Mouse (Mus musculus) lung, postnatal 0 days (tissue): ENCODE measurements around the gene Prr14.

ENCODE experiments used
- CTCF ChIP-seq: IDR thresholded peaks from 2 replicates; pipeline ENCODE4 v1.5.1; 2016; ENCODE audit warnings: antibody characterized with exemption, mild to moderate bottlenecking
- EP300 ChIP-seq: IDR thresholded peaks from 2 replicates; pipeline ENCODE4 v1.6.1; 2016; ENCODE audit warnings: antibody characterized with exemption, mild to moderate bottlenecking, control low read depth

- peak; percentile 31 for TF ChIP-seq CTCF
- TF ChIP-seq EP300: no peak
These were observed 14.3 kb downstream of the Prr14 start for GRCm38 (mm10) chr7:127473705-127474104.
